Mouse (Mus musculus): ENCODE measurements around the gene Cdk17. TPM values are rescaled to one million over a fixed set of nuclear protein-coding genes. Genes with fewer than 3 reads are reported as not detected.

The Cdk17 gene
- polyA plus RNA-seq, 1 experiment from 2014 or later, result 8.2 TPM

- DNase-seq (ENCODE audit: low spot score), result no peak
- H3K27ac ChIP-seq (replicated peaks), result no peak overlapping the region
- H3K36me3 ChIP-seq (ENCODE audit: control insufficient read depth, insufficient read depth, low read length), result peaks cover 6% of the 10 kb centered on the region; the same call in 1 of the 2 replicates
- 0 out of 2 replicates have a peak, but pooled peaks cover 3% of the 10 kb centered on the region for H3K4me1 ChIP-seq (replicated peaks; ENCODE audit: control insufficient read depth, insufficient read depth)
- no peaks in the 10 kb centered on the region for H3K9me3 ChIP-seq (ENCODE audit: control insufficient read depth, low read length)
- WGBS, result 89% methylated on average over 5 of the region's 5 CpGs
- H3K9ac ChIP-seq (ENCODE audit: low read length), result no peak overlapping the region
- TF ChIP-seq EP300 (optimal IDR thresholded peaks at IDR 0.05) (no peak), CTCF (IDR thresholded peaks at IDR 0.05; ENCODE audit: low read depth) (no peak)
- no peak overlapping the region for H3K4me3 ChIP-seq (ENCODE audit: low read depth, low read length)
- no peak overlapping the region for H3K4me2 ChIP-seq (replicated peaks; ENCODE audit: low read depth)
- H3K27me3 ChIP-seq (ENCODE audit: control insufficient read depth, insufficient read depth, low read length), result no peaks in the 10 kb centered on the region
- ATAC-seq (ENCODE audit: low FRiP score, low TSS enrichment), result no peak
Measured at GRCm38 (mm10) chr10:93267509-93267908, 106.8 kb downstream of the Cdk17 start.

GRCm38 (mm10) chr10:93268339-93268738, 107.7 kb downstream of the Cdk17 start:
- WGBS, result 80% methylated on average over 3 of the region's 3 CpGs

GRCm38 (mm10) chr10:93269744-93270143, 109.1 kb downstream of the Cdk17 start:
- no peak for DNase-seq (ENCODE audit: low spot score)
- H3K9ac ChIP-seq (ENCODE audit: low read length), result no peak overlapping the region
- no peak overlapping the region for H3K27ac ChIP-seq (replicated peaks)
- H3K4me2 ChIP-seq (replicated peaks; ENCODE audit: low read depth), result no peak overlapping the region
- no peaks in the 10 kb centered on the region for H3K9me3 ChIP-seq (ENCODE audit: control insufficient read depth, low read length)
- 46% methylated on average over 4 of the region's 4 CpGs for WGBS
- H3K36me3 ChIP-seq (ENCODE audit: control insufficient read depth, insufficient read depth, low read length), result peaks cover under 1% of the 10 kb centered on the region; the same call in 1 of the 2 replicates
- peaks cover 6% of the 10 kb centered on the region; the same call in 1 of the 2 replicates for H3K4me1 ChIP-seq (replicated peaks; ENCODE audit: control insufficient read depth, insufficient read depth)
- TF ChIP-seq EP300 (optimal IDR thresholded peaks at IDR 0.05) (no peak), CTCF (IDR thresholded peaks at IDR 0.05; ENCODE audit: low read depth) (no peak)
- ATAC-seq (ENCODE audit: low FRiP score, low TSS enrichment), result no peak
- no peaks in the 10 kb centered on the region for H3K27me3 ChIP-seq (ENCODE audit: control insufficient read depth, insufficient read depth, low read length)
- no peak overlapping the region for H3K4me3 ChIP-seq (ENCODE audit: low read depth, low read length)

More at GRCm38 (mm10) chr10:93268339-93268738, 107.7 kb downstream of the Cdk17 start:
- H3K27me3 ChIP-seq (ENCODE audit: control insufficient read depth, insufficient read depth, low read length), result no peaks in the 10 kb centered on the region
- no peaks in the 10 kb centered on the region for H3K9me3 ChIP-seq (ENCODE audit: control insufficient read depth, low read length)
- 0 out of 2 replicates have a peak, but pooled peaks cover 3% of the 10 kb centered on the region for H3K4me1 ChIP-seq (replicated peaks; ENCODE audit: control insufficient read depth, insufficient read depth)
- no peak overlapping the region for H3K27ac ChIP-seq (replicated peaks)
- DNase-seq (ENCODE audit: low spot score) (no peak), ATAC-seq (ENCODE audit: low FRiP score, low TSS enrichment) (no peak)
- no peak for TF ChIP-seq CTCF (IDR thresholded peaks at IDR 0.05; ENCODE audit: low read depth)
- TF ChIP-seq EP300 (optimal IDR thresholded peaks at IDR 0.05), result no peak
- H3K9ac ChIP-seq (ENCODE audit: low read length), result no peak overlapping the region
- no peak overlapping the region for H3K4me3 ChIP-seq (ENCODE audit: low read depth, low read length)
- H3K36me3 ChIP-seq (ENCODE audit: control insufficient read depth, insufficient read depth, low read length), result peaks cover 6% of the 10 kb centered on the region; the same call in 1 of the 2 replicates
- no peak overlapping the region for H3K4me2 ChIP-seq (replicated peaks; ENCODE audit: low read depth)

GRCm38 (mm10) chr10:93270889-93271460, 110.3 kb downstream of the Cdk17 start:
- DNase-seq (ENCODE audit: low spot score), result no peak
- peaks cover 12% of the 10 kb centered on the region for H3K4me1 ChIP-seq (replicated peaks; ENCODE audit: control insufficient read depth, insufficient read depth)
- no peak overlapping the region for H3K4me3 ChIP-seq (ENCODE audit: low read depth, low read length)
- TF ChIP-seq EP300 (optimal IDR thresholded peaks at IDR 0.05), result no peak
- TF ChIP-seq CTCF (IDR thresholded peaks at IDR 0.05; ENCODE audit: low read depth), result no peak
- H3K36me3 ChIP-seq (ENCODE audit: control insufficient read depth, insufficient read depth, low read length), result no peaks in the 10 kb centered on the region
- WGBS, result 85% methylated on average over 6 of the region's 6 CpGs
- H3K27me3 ChIP-seq (ENCODE audit: control insufficient read depth, insufficient read depth, low read length), result no peaks in the 10 kb centered on the region
- H3K27ac ChIP-seq (replicated peaks), result 0 out of 2 replicates have a peak overlapping the region, but pooled peaks have one; percentile 30
- no peak overlapping the region for H3K4me2 ChIP-seq (replicated peaks; ENCODE audit: low read depth)
- ATAC-seq (ENCODE audit: low FRiP score, low TSS enrichment), result no peak
- no peak overlapping the region for H3K9ac ChIP-seq (ENCODE audit: low read length)
- no peaks in the 10 kb centered on the region for H3K9me3 ChIP-seq (ENCODE audit: control insufficient read depth, low read length)

- H3K4me2 ChIP-seq (replicated peaks; ENCODE audit: low read depth), result no peak overlapping the region
- ATAC-seq (ENCODE audit: low FRiP score, low TSS enrichment) (no peak), DNase-seq (ENCODE audit: low spot score) (no peak)
- H3K4me1 ChIP-seq (replicated peaks; ENCODE audit: control insufficient read depth, insufficient read depth), result peaks cover 16% of the 10 kb centered on the region
- WGBS, result 56% methylated on average over 7 of the region's 7 CpGs
- TF ChIP-seq EP300 (optimal IDR thresholded peaks at IDR 0.05) (no peak), CTCF (IDR thresholded peaks at IDR 0.05; ENCODE audit: low read depth) (no peak)
- H3K4me3 ChIP-seq (ENCODE audit: low read depth, low read length), result no peak overlapping the region
- no peaks in the 10 kb centered on the region for H3K27me3 ChIP-seq (ENCODE audit: control insufficient read depth, insufficient read depth, low read length)
- H3K9ac ChIP-seq (ENCODE audit: low read length), result no peak overlapping the region
- H3K36me3 ChIP-seq (ENCODE audit: control insufficient read depth, insufficient read depth, low read length), result no peaks in the 10 kb centered on the region
- H3K27ac ChIP-seq (replicated peaks), result 0 out of 2 replicates have a peak overlapping the region, but pooled peaks have one; percentile 26
- H3K9me3 ChIP-seq (ENCODE audit: control insufficient read depth, low read length), result no peaks in the 10 kb centered on the region
Measured at GRCm38 (mm10) chr10:93271831-93272230, 111.2 kb downstream of the Cdk17 start.

Data from stomach, postnatal 0 days (tissue).